Mouse (Mus musculus): ENCODE data around the gene Kif5a.

Gene Kif5a

GRCm38 (mm10) chr10:127191191-127192056, 71.7 kb downstream of the Kif5a start:
- DNase-seq (ENCODE audit: inconsistent ontology term) = no peak

- no peak for DNase-seq (ENCODE audit: inconsistent ontology term)
Measured at GRCm38 (mm10) chr10:127190398-127191190, 72.6 kb downstream of the Kif5a start.

GRCm38 (mm10) chr10:127189651-127190381, 73.3 kb downstream of the Kif5a start, which contains the start of gene Arhgef25:
Arhgef25 (minus strand) TSS chr10:127190083.
- peak; percentile 61 for DNase-seq (ENCODE audit: inconsistent ontology term)

- no peak for DNase-seq (ENCODE audit: inconsistent ontology term)
Measured at GRCm38 (mm10) chr10:127189116-127189650, 74.0 kb downstream of the Kif5a start.

GRCm38 (mm10) chr10:127188465-127189115, 74.6 kb downstream of the Kif5a start:
- DNase-seq (ENCODE audit: inconsistent ontology term) = peak; percentile 82

- DNase-seq (ENCODE audit: inconsistent ontology term) = no peak
Measured at GRCm38 (mm10) chr10:127188079-127188453, 75.1 kb downstream of the Kif5a start.

GRCm38 (mm10) chr10:127187371-127188078, 75.6 kb downstream of the Kif5a start:
- no peak for DNase-seq (ENCODE audit: inconsistent ontology term)

GRCm38 (mm10) chr10:127186451-127186850, 76.7 kb downstream of the Kif5a start:
- DNase-seq (ENCODE audit: inconsistent ontology term) = no peak

- no peak for DNase-seq (ENCODE audit: inconsistent ontology term)
Measured at GRCm38 (mm10) chr10:127185506-127185905, 77.6 kb downstream of the Kif5a start.

GRCm38 (mm10) chr10:127185101-127185500, 78.0 kb downstream of the Kif5a start:
- DNase-seq (ENCODE audit: inconsistent ontology term) = no peak

GRCm38 (mm10) chr10:127183759-127184158, 79.4 kb downstream of the Kif5a start:
- no peak for DNase-seq (ENCODE audit: inconsistent ontology term)

- no peak for DNase-seq (ENCODE audit: inconsistent ontology term)
Measured at GRCm38 (mm10) chr10:127182624-127183023, 80.5 kb downstream of the Kif5a start.

GRCm38 (mm10) chr10:127181566-127181965, 81.6 kb downstream of the Kif5a start:
- DNase-seq (ENCODE audit: inconsistent ontology term) = no peak

GRCm38 (mm10) chr10:127180695-127181047, 82.5 kb downstream of the Kif5a start:
- no peak for DNase-seq (ENCODE audit: inconsistent ontology term)

- peak; percentile 52 for DNase-seq (ENCODE audit: inconsistent ontology term)
Measured at GRCm38 (mm10) chr10:127179871-127180694, 83.1 kb downstream of the Kif5a start, which contains the start of gene Slc26a10. Slc26a10 (minus strand) TSS chr10:127180645.

GRCm38 (mm10) chr10:127178286-127179027, 84.7 kb downstream of the Kif5a start:
- DNase-seq (ENCODE audit: inconsistent ontology term) = no peak

GRCm38 (mm10) chr10:127177719-127178118, 85.4 kb downstream of the Kif5a start:
- DNase-seq (ENCODE audit: inconsistent ontology term) = peak; percentile 87

- no peak for DNase-seq (ENCODE audit: inconsistent ontology term)
Measured at GRCm38 (mm10) chr10:127177235-127177634, 85.9 kb downstream of the Kif5a start.

GRCm38 (mm10) chr10:127176756-127177155, 86.4 kb downstream of the Kif5a start:
- no peak for DNase-seq (ENCODE audit: inconsistent ontology term)
